Mouse (Mus musculus) spleen, adult 2 months (tissue): ENCODE data around the gene Zfhx2. TPM values are rescaled to one million over a fixed set of nuclear protein-coding genes. Genes with fewer than 3 reads are reported as not detected.

ENCODE experiments used
- DNase-seq, 2 experiments: peaks; one replicate each; pipeline versions ENCODE4 v3.0.0 to v3.0.0-alpha.2; 2012 to 2021; ENCODE audit warnings: low spot score in 2 of 2, low read depth in 1 of 2
- H3K27ac ChIP-seq: fragments of 200-500 bp; 2 replicates; pipeline ENCODE4 v1.5.1; 2012; ENCODE audit warnings: low read length, inconsistent platforms; ENCODE audit not compliant: insufficient read depth
- H3K27me3 ChIP-seq: fragments of 200-500 bp; 2 replicates; pipeline ENCODE4 v1.6.1; 2012; ENCODE audit warnings: mild to moderate bottlenecking, moderate library complexity, low read length, inconsistent platforms; ENCODE audit not compliant: control insufficient read depth, insufficient read depth
- H3K36me3 ChIP-seq: fragments of 200-500 bp; 2 replicates; pipeline ENCODE4 v1.6.1; 2012; ENCODE audit warnings: mild to moderate bottlenecking, low read length, inconsistent platforms; ENCODE audit not compliant: control insufficient read depth, insufficient read depth
- H3K4me1 ChIP-seq: fragments of 200-500 bp; 2 replicates; pipeline ENCODE4 v1.6.1; 2011; ENCODE audit warnings: inconsistent platforms; ENCODE audit not compliant: control insufficient read depth, insufficient read depth, insufficient read length
- H3K4me3 ChIP-seq: fragments of 200-500 bp; 2 replicates; pipeline ENCODE4 v1.5.1; 2011; ENCODE audit warnings: mild to moderate bottlenecking, inconsistent platforms; ENCODE audit not compliant: insufficient read depth, insufficient read length; ENCODE audit errors: extremely low read depth
- CTCF ChIP-seq: fragments of 200-500 bp; IDR thresholded peaks from 2 replicates; pipeline ENCODE4 v1.5.1; 2011; ENCODE audit warnings: mild to moderate bottlenecking, inconsistent platforms; ENCODE audit not compliant: insufficient read depth, insufficient read length, insufficient replicate concordance; ENCODE audit errors: extremely low read depth
- POLR2A ChIP-seq: fragments of 200-500 bp; IDR thresholded peaks from 2 replicates; pipeline ENCODE4 v1.6.1; 2011; ENCODE audit warnings: low read depth, low read length, inconsistent platforms
- WGBS: fragments of 180-500 bp; shearing (Covaris S2); methylation state at CpG from one replicate; pipeline ENCODE4 v1.1.7; 2018; 5-methylcytosine and 5-hydroxymethylcytosine counted together
- polyA plus RNA-seq: library from polyadenylated mRNA; depleted of rRNA; stranded (reverse); fragments of >200 nt; gene quantifications from 2 replicates; pipeline ENCODE4 v1.2.3, GENCODE M21; 2012

Gene Zfhx2
- polyA plus RNA-seq, 1 experiment: 4.2 TPM

DNA sequence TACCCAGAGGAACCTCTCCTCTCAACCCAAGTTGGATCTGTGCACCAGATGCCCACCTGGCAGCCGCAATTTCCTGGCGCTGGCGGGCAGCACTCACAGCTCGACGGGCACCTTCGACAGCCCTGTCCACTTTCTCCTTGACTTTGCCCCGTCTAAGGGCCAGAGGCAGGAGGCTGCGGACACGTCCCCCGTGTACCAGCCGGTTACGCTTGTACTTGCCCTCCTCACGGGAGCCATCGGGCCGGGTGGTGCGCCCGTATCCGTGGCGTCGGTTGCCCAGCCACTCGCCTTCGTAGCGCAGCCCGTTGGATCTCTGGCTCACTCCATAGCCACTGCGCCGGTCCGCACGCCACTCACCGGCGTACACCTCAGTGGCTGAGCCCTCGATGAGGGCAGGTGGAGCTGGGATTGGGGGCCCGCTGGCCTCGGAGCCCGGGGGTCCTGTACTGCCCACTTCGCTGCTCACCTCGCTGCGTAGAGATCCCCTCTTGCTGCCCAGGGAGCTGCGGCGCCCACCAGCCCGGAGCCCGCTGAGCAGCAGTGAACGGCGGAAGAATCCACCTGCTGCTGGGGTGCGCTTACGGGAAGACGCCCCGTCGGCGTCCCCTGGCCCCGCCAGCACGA is 21.3 kb upstream of the Zfhx2 start:
- Histone ChIP-seq H3K27ac (no peak overlapping the region), H3K36me3 (no peaks in the 10 kb centered on the region), H3K4me3 (no peak overlapping the region), H3K4me1 (peaks cover 14% of the 10 kb centered on the region), H3K27me3 (peaks cover 25% of the 10 kb centered on the region)
- WGBS: 81% methylated on average over 51 of the region's 51 CpGs
- no peak for DNase-seq
- no peak for TF ChIP-seq POLR2A
- TF ChIP-seq CTCF: no peak

DNA sequence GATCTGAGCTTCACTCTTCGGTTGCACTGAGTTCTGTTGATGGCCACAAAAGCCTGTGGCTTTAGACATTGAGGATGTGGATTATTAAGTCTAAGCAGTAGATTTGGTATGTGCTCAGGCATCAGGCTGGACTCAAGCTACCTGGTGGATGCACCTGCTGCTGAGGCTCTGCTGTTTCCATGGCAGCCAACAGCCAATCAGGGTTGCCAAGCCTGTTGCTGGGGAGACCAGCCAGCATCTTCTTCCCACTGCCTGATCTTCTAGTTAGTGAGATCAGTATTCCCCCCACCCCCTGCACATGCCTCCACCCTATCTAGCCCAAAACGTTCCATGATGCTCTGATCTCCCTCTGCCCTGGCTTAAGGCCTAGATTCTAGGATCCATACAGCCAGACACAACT is 19.6 kb upstream of the Zfhx2 start:
- no peak overlapping the region for H3K4me3 ChIP-seq
- peaks cover 25% of the 10 kb centered on the region for H3K27me3 ChIP-seq
- H3K4me1 ChIP-seq: peaks cover 14% of the 10 kb centered on the region
- DNase-seq: no peak
- no peak overlapping the region for H3K27ac ChIP-seq
- no peak for TF ChIP-seq CTCF
- TF ChIP-seq POLR2A: no peak
- no peaks in the 10 kb centered on the region for H3K36me3 ChIP-seq
- WGBS: 81% methylated on average over 2 of the region's 2 CpGs

DNA sequence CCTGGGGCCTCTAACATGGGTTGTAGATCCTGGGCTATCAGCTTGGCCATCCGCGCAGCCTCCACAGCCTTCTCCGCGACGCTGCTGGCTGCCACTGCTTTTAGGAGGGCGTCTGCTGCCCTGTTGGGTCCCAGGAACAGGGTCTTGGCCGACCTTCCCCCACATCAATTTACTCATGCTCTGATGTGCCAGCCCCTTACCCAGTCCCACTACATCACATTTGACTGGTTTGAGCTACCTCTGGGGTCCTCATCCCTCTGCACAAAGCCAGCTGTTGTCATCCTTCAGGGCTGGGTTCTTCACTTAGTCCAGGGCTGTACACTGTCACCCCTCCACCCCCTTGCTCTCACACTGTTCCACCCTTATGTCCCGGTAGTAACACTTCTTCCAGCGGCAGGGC is 18.0 kb upstream of the Zfhx2 start:
- no peaks in the 10 kb centered on the region for H3K36me3 ChIP-seq
- DNase-seq: no peak
- peaks cover 10% of the 10 kb centered on the region for H3K4me1 ChIP-seq
- H3K27me3 ChIP-seq: peaks cover 16% of the 10 kb centered on the region
- no peak overlapping the region for H3K27ac ChIP-seq
- WGBS: 67% methylated on average over 9 of the region's 9 CpGs
- H3K4me3 ChIP-seq: no peak overlapping the region
- TF ChIP-seq CTCF (no peak), POLR2A (no peak)

DNA sequence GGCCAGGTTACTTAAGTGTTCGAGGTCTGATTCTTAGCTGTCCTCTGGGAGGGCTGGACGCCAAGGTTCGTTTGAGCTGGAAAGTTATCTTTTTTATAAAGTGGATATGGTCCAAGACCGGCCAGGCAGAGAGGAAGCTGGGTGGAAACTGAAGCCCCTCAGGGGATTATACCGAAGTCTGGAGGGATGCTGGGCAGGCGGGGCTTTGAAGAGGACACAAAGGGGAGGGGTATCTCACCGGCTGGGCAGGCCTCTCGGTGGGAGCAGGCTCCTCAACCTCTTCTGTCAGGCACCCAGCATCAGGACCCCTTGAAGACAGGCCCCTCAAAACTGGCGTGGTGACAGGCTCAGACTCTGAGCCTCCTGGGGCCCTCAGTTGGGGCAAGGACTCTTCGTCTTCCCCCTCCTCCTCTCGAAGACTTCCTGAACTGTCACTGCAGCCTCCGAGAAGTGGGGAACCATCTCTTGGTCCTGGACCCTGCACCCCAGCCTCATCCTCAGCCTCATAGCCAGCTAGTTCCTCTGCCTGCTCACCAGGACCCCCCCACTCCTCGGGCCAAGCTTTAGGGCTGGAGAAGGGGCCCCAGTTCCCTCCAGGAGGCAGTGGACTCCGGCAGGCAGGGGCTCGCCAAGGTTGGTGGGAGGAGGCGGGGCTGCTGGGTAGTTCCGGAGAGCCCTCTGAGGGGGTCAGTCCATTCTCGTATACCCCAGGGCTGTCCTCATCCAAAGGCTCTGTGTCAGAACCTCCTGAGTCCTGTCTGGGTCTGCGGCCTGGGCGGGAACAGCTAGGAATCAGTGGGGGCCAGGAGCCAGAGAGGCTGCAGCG is 17.1 kb upstream of the Zfhx2 start:
- no peaks in the 10 kb centered on the region; the same call in 1 of the 2 replicates for H3K36me3 ChIP-seq
- WGBS: 27% methylated on average over 21 of the region's 21 CpGs
- TF ChIP-seq POLR2A (no peak), CTCF (no peak)
- no peak for DNase-seq
- no peak overlapping the region for H3K4me3 ChIP-seq
- no peak overlapping the region for H3K27ac ChIP-seq
- peaks cover 3% of the 10 kb centered on the region; the same call in 1 of the 2 replicates for H3K4me1 ChIP-seq
- H3K27me3 ChIP-seq: peaks cover 9% of the 10 kb centered on the region; the same call in 1 of the 2 replicates

DNA sequence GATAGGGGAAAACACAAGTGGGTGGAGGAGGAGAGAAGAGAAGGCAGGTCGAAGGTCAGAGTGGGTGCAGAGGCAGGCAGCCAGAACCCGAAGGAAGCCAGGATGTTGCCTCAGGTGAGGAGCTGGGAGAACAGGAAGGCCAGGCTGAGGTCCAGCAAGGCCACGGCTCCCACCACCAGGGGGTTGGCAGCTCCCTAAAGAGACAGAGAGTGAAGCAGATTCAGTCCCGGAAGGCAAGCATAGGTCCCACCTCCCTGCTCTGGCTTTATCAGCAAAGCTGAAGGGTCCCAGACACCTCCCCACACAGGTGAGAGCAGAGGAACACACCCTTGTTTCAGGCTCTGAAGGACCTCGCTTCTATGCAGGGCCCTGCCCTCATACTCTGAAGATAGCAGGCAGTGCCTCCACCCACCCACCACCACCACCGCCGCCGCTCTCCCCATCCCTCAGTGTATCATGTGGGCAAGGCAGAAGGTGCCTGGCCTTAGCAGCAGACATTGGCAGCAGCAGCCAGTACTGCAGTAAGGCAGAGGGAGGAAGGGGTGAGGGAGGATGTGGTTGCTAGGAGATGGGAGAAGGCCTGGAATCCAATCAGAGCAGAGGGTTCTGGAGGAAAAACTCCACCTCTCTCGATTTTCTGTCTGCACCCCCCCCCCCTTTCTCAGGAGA is 16.2 kb upstream of the Zfhx2 start:
- Histone ChIP-seq H3K4me1 (no peaks in the 10 kb centered on the region), H3K4me3 (no peak overlapping the region), H3K36me3 (peaks cover 3% of the 10 kb centered on the region; the same call in 1 of the 2 replicates), H3K27ac (no peak overlapping the region), H3K27me3 (peaks cover 2% of the 10 kb centered on the region; the same call in 1 of the 2 replicates)
- TF ChIP-seq POLR2A: no peak
- TF ChIP-seq CTCF: no peak
- WGBS: 65% methylated on average over 9 of the region's 9 CpGs
- no peak for DNase-seq

DNA sequence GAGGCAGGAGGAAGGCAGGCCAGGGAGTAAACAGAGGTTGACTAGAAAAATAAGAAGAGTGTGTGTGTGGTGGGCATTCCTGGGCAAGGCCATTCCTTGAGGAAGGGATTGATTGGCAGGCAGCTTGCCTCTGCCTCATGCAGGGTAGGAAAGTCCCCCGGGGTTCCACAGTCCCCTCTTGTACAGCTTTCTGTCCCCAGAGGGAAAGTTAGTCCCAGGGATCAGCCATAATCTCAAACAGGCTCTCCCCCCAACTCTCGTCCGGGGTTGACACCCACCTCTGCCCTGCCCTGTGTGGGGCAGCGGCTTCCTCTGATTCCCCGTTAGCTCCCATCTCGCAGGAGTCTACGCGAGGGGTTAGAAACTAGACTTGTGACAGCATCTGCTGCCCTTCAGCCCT is 14.9 kb upstream of the Zfhx2 start:
- 86% methylated on average over 8 of the region's 8 CpGs for WGBS
- Histone ChIP-seq H3K36me3 (peaks cover 11% of the 10 kb centered on the region), H3K27me3 (peaks cover 2% of the 10 kb centered on the region; the same call in 1 of the 2 replicates), H3K4me3 (no peak overlapping the region), H3K27ac (no peak overlapping the region), H3K4me1 (no peaks in the 10 kb centered on the region)
- TF ChIP-seq POLR2A: no peak
- no peak for TF ChIP-seq CTCF
- DNase-seq: no peak
